Mouse (Mus musculus) CH12.LX (cell line): ENCODE results near the gene Prss40. TPM values are rescaled to one million over a fixed set of nuclear protein-coding genes. Genes with fewer than 3 reads are reported as not detected.
A peak's percentile ranks its signal among the peaks of the same experiment; 100 is the strongest.

Source experiments
- DNase-seq: peaks from one replicate; pipeline ENCODE4 v3.0.0-alpha.2; 2013; ENCODE audit errors: extremely low read depth
- H3K27ac ChIP-seq: 2 replicates; pipeline ENCODE4 v1.5.1; 2012; ENCODE audit warnings: low read depth, mild to moderate bottlenecking, control low read depth, moderate library complexity; ENCODE audit not compliant: insufficient read depth
- H3K27me3 ChIP-seq: replicated peaks from 2 replicates; pipeline ENCODE3; 2012; ENCODE audit warnings: inconsistent platforms
- H3K36me3 ChIP-seq, 2 experiments: replicated peaks in 1 of 2; 2 replicates each; pipeline versions ENCODE3 to v1.6.1; 2012; ENCODE audit warnings: inconsistent platforms in 1 of 2, low read length in 1 of 2, mild to moderate bottlenecking in 1 of 2, mixed read lengths in 1 of 2, moderate library complexity in 1 of 2; ENCODE audit not compliant: control insufficient read depth in 1 of 2, insufficient read depth in 1 of 2
- H3K4me1 ChIP-seq, 2 experiments: 2 replicates each; pipeline ENCODE4 v1.6.1; 2012; ENCODE audit warnings: inconsistent platforms in 1 of 2, moderate library complexity in 1 of 2; ENCODE audit not compliant: insufficient read depth in 2 of 2, control insufficient read depth in 1 of 2
- H3K4me2 ChIP-seq: 2 replicates; pipeline ENCODE4 v1.6.1; 2012; ENCODE audit warnings: low read depth, mild to moderate bottlenecking, control low read depth; ENCODE audit not compliant: poor library complexity, insufficient read depth, severe bottlenecking
- H3K4me3 ChIP-seq, 3 experiments: fragments of 150-350 bp in 1 of 3; sonication (generic) in 1 of 3; replicated peaks in 1 of 3; 2 replicates each; pipeline versions ENCODE3 to v1.5.1; 2011 to 2012; ENCODE audit warnings: low read depth in 2 of 3, low read length in 2 of 3, mild to moderate bottlenecking in 2 of 3, moderate library complexity in 2 of 3, control low read depth in 1 of 3, improper control_type of control experiment in 1 of 3, inconsistent platforms in 1 of 3, mixed read lengths in 1 of 3; ENCODE audit not compliant: poor library complexity in 1 of 3
- H3K79me2 ChIP-seq: replicated peaks from 2 replicates; pipeline ENCODE4 v1.6.1; 2012; ENCODE audit warnings: mild to moderate bottlenecking, moderate library complexity; ENCODE audit not compliant: control insufficient read depth, poor library complexity, insufficient read depth, severe bottlenecking; ENCODE audit errors: extremely low read depth
- H3K9ac ChIP-seq: 2 replicates; pipeline ENCODE4 v1.6.1; 2012; ENCODE audit warnings: low read depth, mild to moderate bottlenecking, control low read depth, moderate library complexity; ENCODE audit not compliant: insufficient read depth
- H3K9me3 ChIP-seq: replicated peaks from 2 replicates; pipeline ENCODE3; 2012; ENCODE audit warnings: low read length, inconsistent platforms, mixed read lengths
- BHLHE40 ChIP-seq: IDR thresholded peaks from 2 replicates; pipeline ENCODE4 v1.6.1; 2011; ENCODE audit warnings: mild to moderate bottlenecking, low read depth, low read length, improper control_type of control experiment
- CHD1 ChIP-seq: IDR thresholded peaks from 2 replicates; pipeline ENCODE4 v1.6.1; 2012; ENCODE audit warnings: low read depth, low read length, improper control_type of control experiment, inconsistent platforms
- CHD2 ChIP-seq: IDR thresholded peaks from 2 replicates; pipeline ENCODE4 v1.6.1; 2011; ENCODE audit warnings: low read length, improper control_type of control experiment
- CTCF ChIP-seq, 2 experiments: IDR thresholded peaks in 1 of 2; conservative IDR thresholded peaks in 1 of 2; 2 replicates each; pipeline ENCODE4 v1.5.1; 2011 to 2012; ENCODE audit warnings: low read depth in 2 of 2, low read length in 2 of 2, improper control_type of control experiment in 1 of 2, inconsistent platforms in 1 of 2, mild to moderate bottlenecking in 1 of 2, moderate library complexity in 1 of 2
- E2F4 ChIP-seq: IDR thresholded peaks from 2 replicates; pipeline ENCODE4 v1.6.1; 2011; ENCODE audit warnings: low read depth, low read length, improper control_type of control experiment; ENCODE audit not compliant: insufficient replicate concordance
- ELF1 ChIP-seq: IDR thresholded peaks from 2 replicates; pipeline ENCODE4 v1.6.1; 2014; ENCODE audit warnings: low read depth, mild to moderate bottlenecking, inconsistent platforms, low read length, improper control_type of control experiment
- EP300 ChIP-seq: IDR thresholded peaks from 2 replicates; pipeline ENCODE4 v1.6.1; 2011; ENCODE audit warnings: low read length, improper control_type of control experiment
- ETS1 ChIP-seq: conservative IDR thresholded peaks from 2 replicates; pipeline ENCODE4 v1.6.1; 2012; ENCODE audit warnings: low read depth, mild to moderate bottlenecking, inconsistent platforms, low read length, improper control_type of control experiment, moderate library complexity
- GABPA ChIP-seq: IDR thresholded peaks from 2 replicates; pipeline ENCODE4 v1.6.1; 2012; ENCODE audit warnings: low read depth, low read length, improper control_type of control experiment, inconsistent platforms; ENCODE audit not compliant: insufficient replicate concordance
- HCFC1 ChIP-seq: IDR thresholded peaks from 2 replicates; pipeline ENCODE4 v1.6.1; 2012; ENCODE audit warnings: low read depth, mild to moderate bottlenecking, inconsistent platforms, low read length, improper control_type of control experiment
- IRF4 ChIP-seq: IDR thresholded peaks from 2 replicates; pipeline ENCODE4 v1.6.1; 2014; ENCODE audit warnings: low read depth, mild to moderate bottlenecking, inconsistent platforms, low read length, improper control_type of control experiment
- JUN ChIP-seq: IDR thresholded peaks from 2 replicates; pipeline ENCODE4 v1.6.1; 2011; ENCODE audit warnings: low read depth, mild to moderate bottlenecking, low read length, improper control_type of control experiment, moderate library complexity; ENCODE audit not compliant: insufficient read depth
- JUND ChIP-seq: conservative IDR thresholded peaks from 2 replicates; pipeline ENCODE4 v1.6.1; 2011; ENCODE audit warnings: low read depth, low read length, improper control_type of control experiment
- MAFK ChIP-seq: IDR thresholded peaks from 2 replicates; pipeline ENCODE4 v1.6.1; 2011; ENCODE audit warnings: low read length, improper control_type of control experiment; ENCODE audit not compliant: insufficient replicate concordance
- MAX ChIP-seq: IDR thresholded peaks from 2 replicates; pipeline ENCODE4 v1.6.1; 2011; ENCODE audit warnings: low read length, improper control_type of control experiment
- MEF2A ChIP-seq: IDR thresholded peaks from 2 replicates; pipeline ENCODE4 v1.6.1; 2014; ENCODE audit warnings: low read depth, mild to moderate bottlenecking, inconsistent platforms, low read length, improper control_type of control experiment, borderline replicate concordance
- NELFE ChIP-seq: IDR thresholded peaks from 2 replicates; pipeline ENCODE4 v1.6.1; 2011; ENCODE audit warnings: low read depth, low read length, improper control_type of control experiment
- NRF1 ChIP-seq: IDR thresholded peaks from 2 replicates; pipeline ENCODE4 v1.6.1; 2014; ENCODE audit warnings: low read depth, mild to moderate bottlenecking, inconsistent platforms, low read length, improper control_type of control experiment, moderate library complexity
- POLR2AphosphoS2 ChIP-seq: IDR thresholded peaks from 2 replicates; pipeline ENCODE4 v1.6.1; 2011; ENCODE audit warnings: low read depth, low read length, improper control_type of control experiment
- RCOR1 ChIP-seq: conservative IDR thresholded peaks from 2 replicates; pipeline ENCODE4 v1.6.1; 2012; ENCODE audit warnings: low read depth, mild to moderate bottlenecking, inconsistent platforms, low read length, improper control_type of control experiment
- TBP ChIP-seq: conservative IDR thresholded peaks from 2 replicates; pipeline ENCODE4 v1.6.1; 2011; ENCODE audit warnings: low read depth, low read length, improper control_type of control experiment
- TCF12 ChIP-seq: IDR thresholded peaks from 2 replicates; pipeline ENCODE4 v1.6.1; 2014; ENCODE audit warnings: low read depth, mild to moderate bottlenecking, inconsistent platforms, low read length, improper control_type of control experiment
- UBTF ChIP-seq: IDR thresholded peaks from 2 replicates; pipeline ENCODE4 v1.6.1; 2012; ENCODE audit warnings: low read depth, mild to moderate bottlenecking, inconsistent platforms, low read length, improper control_type of control experiment, moderate library complexity
- ZC3H11A ChIP-seq: IDR thresholded peaks from 2 replicates; pipeline ENCODE4 v1.6.1; 2012; ENCODE audit warnings: low read depth, mild to moderate bottlenecking, inconsistent platforms, low read length, improper control_type of control experiment
- ZNF384 ChIP-seq: IDR thresholded peaks from 2 replicates; pipeline ENCODE4 v1.6.1; 2012; ENCODE audit warnings: low read depth, low read length, improper control_type of control experiment, inconsistent platforms
- dilution Hi-C: fragments of 300-500 bp; cut with MboI; formaldehyde crosslinking; loops from 2 replicates; pipeline ENCODE4 v1.14.3; 2020; ENCODE audit warnings: low sequenced_read_pairs; ENCODE audit not compliant: extremely low pct_unique_long_range_greater_than_20kb, extremely low pct_ligation_motif_present
- in situ Hi-C: fragments of 300-500 bp; cut with MboI; formaldehyde crosslinking; loops from 3 replicates; pipeline ENCODE4 v1.14.3; 2019; ENCODE audit warnings: low sequenced_read_pairs, low pct_ligation_motif_present, low pct_unique_long_range_greater_than_20kb, mixed read lengths
- polyA plus RNA-seq: library from polyadenylated mRNA; unstranded; fragments of >175 nt; gene quantifications from 2 replicates; pipeline ENCODE4 v1.2.1, GENCODE M21; 2012; ENCODE audit warnings: low read depth; ENCODE audit not compliant: insufficient read length
- total RNA-seq, 2 experiments: library from RNA; depleted of rRNA; stranded (reverse); fragments of 300-350 nt in 1 of 2; fragments of >200 nt in 1 of 2; gene quantifications; 2 replicates each; pipeline ENCODE4 v1.2.3; 2012 to 2014

The Prss40 gene
- total and polyA plus RNA-seq, 3 experiments: not detected

GRCm38 (mm10) chr1:34564383-34565045 lies 3.8 kb upstream of the Prss40 start:
- dilution Hi-C loops: no loop called here
- no peak for TF ChIP-seq JUN
- peak; percentile 68; the same call in 1 of the 2 replicates for TF ChIP-seq EP300
- TF ChIP-seq MAFK: 0 out of 2 replicates have a peak, but pooled peaks have one; percentile 3
- no peak for TF ChIP-seq E2F4
- TF ChIP-seq POLR2AphosphoS2: no peak
- TF ChIP-seq ELF1: peak; percentile 53; the same call in 1 of the 2 replicates
- no peak for TF ChIP-seq TBP
- no peak for TF ChIP-seq NELFE
- peak; percentile 72; the same call in 1 of the 2 replicates for TF ChIP-seq JUND
- TF ChIP-seq CTCF (conservative IDR thresholded peaks at IDR 0.05 in 1 of 2, IDR thresholded peaks at IDR 0.05 in 1 of 2; ENCODE audit: low read depth in 2 of 2, low read length in 2 of 2): no peak
- TF ChIP-seq BHLHE40: 0 out of 2 replicates have a peak, but pooled peaks have one; percentile 26
- TF ChIP-seq MEF2A: peak; percentile 85
- no peak for TF ChIP-seq UBTF
- peak; percentile 71 for TF ChIP-seq IRF4
- no peak for TF ChIP-seq GABPA
- TF ChIP-seq HCFC1: no peak
- 0 out of 2 replicates have a peak, but pooled peaks have one; percentile 11 for TF ChIP-seq TCF12
- no peak for TF ChIP-seq NRF1
- TF ChIP-seq CHD1: no peak
- TF ChIP-seq ETS1: peak; percentile 55
- TF ChIP-seq ZNF384: no peak
- no peak; the same call in 1 of the 2 replicates for TF ChIP-seq RCOR1
- TF ChIP-seq CHD2: peak; percentile 57; the same call in 1 of the 2 replicates
- no peak for TF ChIP-seq ZC3H11A
- no peak for TF ChIP-seq MAX
- TF ChIP-seq, all 38 proteins: peak for 10
- H3K27ac ChIP-seq: peak overlapping the region; percentile 79
- H3K4me1 ChIP-seq: peaks cover 3 to 19% of the 10 kb centered on the region in 2 experiments
- no peaks in the 10 kb centered on the region for H3K27me3 ChIP-seq
- H3K36me3 ChIP-seq: no peaks in the 10 kb centered on the region
- in situ Hi-C loops: no loop called here
- H3K9ac ChIP-seq: peak overlapping the region; percentile 26; the same call in 1 of the 2 replicates
- peak overlapping the region; percentile 84 for H3K4me2 ChIP-seq
- DNase-seq: peak; percentile 89
- H3K4me3 ChIP-seq: no peak overlapping the region
- H3K9me3 ChIP-seq: no peaks in the 10 kb centered on the region
- no peaks in the 10 kb centered on the region for H3K79me2 ChIP-seq
